Mouse (Mus musculus) lung, postnatal 36 days (tissue): ENCODE results near the gene Ift22.
"Not testable (repeated sequence)": the region's sequence is repeated elsewhere in the genome, so short reads cannot be mapped to it uniquely, and the experiment has no call there.

ENCODE experiments used
- DNase-seq: peaks from one replicate; pipeline ENCODE4 v3.0.0; 2022; ENCODE audit warnings: mixed read lengths

The Ift22 gene

DNA sequence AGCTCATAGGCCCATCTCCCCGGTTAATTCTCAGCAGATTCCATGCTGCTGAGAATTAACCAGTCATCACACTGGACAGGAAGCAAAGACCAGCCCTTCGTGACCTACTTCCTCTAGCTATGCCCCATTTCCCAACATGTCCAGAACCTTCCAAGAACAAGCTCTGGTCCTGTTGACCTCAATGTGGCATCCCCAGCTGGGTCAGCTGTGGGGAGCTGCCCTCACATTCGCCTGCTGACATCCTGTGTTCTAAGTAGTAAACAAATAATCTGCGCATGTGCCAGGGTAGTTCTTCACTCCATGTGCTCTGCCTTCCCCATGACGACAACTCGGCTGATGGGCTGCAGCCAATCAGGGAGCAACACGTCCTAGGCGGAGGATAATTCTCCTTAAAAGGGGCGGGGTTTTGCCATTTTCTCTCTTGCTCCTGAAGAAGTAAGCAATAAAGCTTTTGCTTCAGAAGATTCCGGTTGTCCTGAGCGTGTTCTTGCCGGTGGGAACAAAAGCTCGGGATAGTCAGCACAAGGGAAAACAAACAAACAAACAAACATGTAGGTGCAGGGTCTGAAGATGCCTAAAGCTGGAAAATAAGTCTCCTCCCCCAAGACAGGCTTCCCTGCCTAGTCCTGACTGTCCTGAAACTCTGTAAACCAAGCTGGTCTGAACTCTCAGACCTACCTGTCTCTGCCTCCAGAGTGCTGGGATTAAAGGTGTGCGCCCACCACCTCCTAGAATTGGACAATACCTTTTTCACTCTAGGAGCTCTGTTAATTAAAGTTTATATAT lies 41.8 kb downstream of the Ift22 start:
- not testable (repeated sequence) for DNase-seq

GRCm38 (mm10) chr5:136950521-136950920 lies 42.6 kb downstream of the Ift22 start:
- DNase-seq = no peak

DNA sequence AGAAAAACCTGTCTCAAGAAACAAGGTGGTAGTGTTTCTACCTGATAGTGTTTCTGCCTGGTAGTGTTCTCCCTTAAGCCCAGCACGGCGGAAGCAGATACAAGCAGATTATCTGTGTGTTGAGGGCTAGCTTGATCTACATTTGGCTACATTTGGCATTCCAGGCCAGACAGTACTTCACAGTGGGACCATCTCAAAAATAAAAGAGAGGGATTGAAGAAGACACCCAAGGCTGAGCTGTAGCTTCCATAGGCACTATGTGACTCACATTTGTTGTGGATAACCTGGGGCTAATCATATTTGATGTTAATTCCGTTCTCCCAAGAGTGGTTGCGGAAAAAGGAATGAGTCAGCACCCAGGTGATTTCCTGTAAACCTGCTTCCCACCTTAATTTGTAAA lies 44.2 kb downstream of the Ift22 start:
- DNase-seq = no peak

- DNase-seq = peak; percentile 98
Observed at GRCm38 (mm10) chr5:136953015-136953414, 45.1 kb downstream of the Ift22 start, which contains the start of gene Fis1. Fis1 (plus strand) TSS chr5:136953275.

- peak; percentile 83 for DNase-seq
Observed at GRCm38 (mm10) chr5:136953440-136953951, 45.5 kb downstream of the Ift22 start.

GRCm38 (mm10) chr5:136955622-136956021 lies 47.7 kb downstream of the Ift22 start:
- no peak for DNase-seq

- no peak for DNase-seq
Observed at GRCm38 (mm10) chr5:136957250-136957649, 49.3 kb downstream of the Ift22 start.

GRCm38 (mm10) chr5:136958991-136959605 lies 51.1 kb downstream of the Ift22 start:
- DNase-seq = peak; percentile 58

DNA sequence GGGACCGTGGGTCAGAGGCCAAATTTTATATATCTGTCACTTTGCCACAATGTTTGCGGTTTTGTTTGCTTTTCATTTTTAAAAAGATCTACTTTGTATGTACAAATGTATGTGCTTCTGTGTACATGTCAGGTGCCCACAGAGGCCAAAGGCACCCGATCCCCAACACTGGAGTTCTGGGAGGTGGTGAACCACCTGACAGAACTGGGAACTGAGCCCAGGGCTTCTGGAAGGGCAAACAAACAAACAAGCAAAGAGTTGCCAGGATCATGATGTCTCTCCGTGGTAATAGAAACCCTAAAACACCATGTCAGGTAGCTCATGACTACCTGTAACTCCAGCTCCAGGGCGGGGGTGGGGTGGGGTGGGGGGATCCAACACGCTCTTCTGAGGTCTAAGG lies 52.1 kb downstream of the Ift22 start:
- no peak for DNase-seq

GRCm38 (mm10) chr5:136961334-136961982 lies 53.5 kb downstream of the Ift22 start:
- no peak for DNase-seq

- peak; percentile 95 for DNase-seq
Observed at GRCm38 (mm10) chr5:136961983-136962461, 54.1 kb downstream of the Ift22 start.

GRCm38 (mm10) chr5:136962501-136962900 lies 54.6 kb downstream of the Ift22 start:
- DNase-seq = peak; percentile 93

DNA sequence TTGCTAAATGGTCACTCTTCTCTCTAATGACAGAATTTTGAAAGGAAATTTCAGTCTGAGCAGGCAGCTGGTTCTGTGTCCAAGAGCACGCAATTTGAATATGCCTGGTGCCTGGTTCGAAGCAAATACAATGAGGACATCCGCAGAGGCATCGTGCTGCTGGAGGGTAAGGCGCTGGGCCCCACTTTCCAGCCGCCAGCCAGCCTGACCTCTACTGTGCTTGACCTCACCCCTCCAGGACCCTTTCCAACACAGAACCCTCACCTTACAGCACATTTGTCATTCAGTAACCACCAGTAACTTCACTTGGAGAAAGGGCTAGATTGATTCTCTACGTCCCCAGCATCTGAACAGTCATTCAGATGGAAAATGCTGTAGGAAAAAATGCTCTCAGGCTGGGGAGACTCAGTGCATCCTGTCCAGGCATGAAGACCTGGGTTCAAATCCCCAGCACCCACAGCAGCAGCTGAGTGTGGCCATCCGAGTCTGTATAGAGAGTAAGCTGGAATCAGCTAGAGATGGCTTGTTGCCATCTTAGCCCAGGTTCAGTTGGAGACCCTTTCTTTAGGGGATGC lies 55.1 kb downstream of the Ift22 start:
- DNase-seq = no peak
